Mouse (Mus musculus) liver, embryonic 14.5 days (tissue): Measurements from ENCODE around the gene Ptprn2.

Experiments used
- CTCF ChIP-seq: IDR thresholded peaks from 2 replicates; pipeline ENCODE4 v1.5.1; 2016; ENCODE audit warnings: antibody characterized with exemption, low read depth, control low read depth
- EP300 ChIP-seq: IDR thresholded peaks from 2 replicates; pipeline ENCODE4 v1.6.1; 2016; ENCODE audit warnings: antibody characterized with exemption, low read depth

GRCm38 (mm10) chr12:117156786-117157185 is 671.3 kb downstream of the Ptprn2 start:
- TF ChIP-seq CTCF (no peak), EP300 (no peak)
